Mouse (Mus musculus) liver, embryonic 13.5 days (tissue): ENCODE results near the gene Dock9. TPM values are rescaled to one million over a fixed set of nuclear protein-coding genes. Genes with fewer than 3 reads are reported as not detected.

Experiments used
- ATAC-seq: fragments of 200-750 bp; cut with Nextera tagmentation; 2 replicates; pipeline ENCODE4 v1.8.0; 2017; ENCODE audit warnings: low read depth, mild to moderate bottlenecking, moderate number of reproducible peaks, moderate library complexity
- DNase-seq: peaks from one replicate; pipeline ENCODE4 v3.0.0; 2022
- H3K27ac ChIP-seq: fragments of 300-500 bp; sonication (generic); 2 replicates; pipeline ENCODE4 v1.5.1; 2015; ENCODE audit warnings: moderate library complexity, mild to moderate bottlenecking, inconsistent platforms
- H3K27me3 ChIP-seq: fragments of 300-500 bp; sonication (generic); 2 replicates; pipeline ENCODE4 v1.6.1; 2015; ENCODE audit warnings: mild to moderate bottlenecking, inconsistent platforms
- H3K36me3 ChIP-seq: fragments of 300-500 bp; sonication (generic); 2 replicates; pipeline ENCODE4 v1.6.1; 2015; ENCODE audit warnings: mild to moderate bottlenecking, inconsistent platforms
- H3K4me1 ChIP-seq: fragments of 300-500 bp; sonication (generic); replicated peaks from 2 replicates; pipeline ENCODE4 v1.6.1; 2015; ENCODE audit warnings: inconsistent platforms
- H3K4me2 ChIP-seq: fragments of 300-500 bp; sonication (generic); 2 replicates; pipeline ENCODE4 v1.6.1; 2015; ENCODE audit warnings: inconsistent platforms, mild to moderate bottlenecking, moderate library complexity
- H3K4me3 ChIP-seq: fragments of 300-500 bp; sonication (generic); replicated peaks from 2 replicates; pipeline ENCODE4 v1.5.1; 2015; ENCODE audit warnings: mild to moderate bottlenecking, inconsistent platforms
- H3K9ac ChIP-seq: fragments of 300-500 bp; sonication (generic); 2 replicates; pipeline ENCODE4 v1.6.1; 2015; ENCODE audit warnings: mild to moderate bottlenecking, inconsistent platforms
- H3K9me3 ChIP-seq: fragments of 300-500 bp; sonication (generic); replicated peaks from 2 replicates; pipeline ENCODE4 v1.6.1; 2016; ENCODE audit warnings: inconsistent platforms
- WGBS: fragments of 180-500 bp; shearing (Covaris S2); methylation state at CpG from one replicate; pipeline ENCODE4 v1.1.7; 2015; ENCODE audit not compliant: insufficient replicate concordance; 5-methylcytosine and 5-hydroxymethylcytosine counted together
- polyA plus RNA-seq: library from polyadenylated mRNA; unstranded; fragments of >200 nt; fragmentation: Nextera tagmentation; extraction: Ambion mirVana; gene quantifications from 2 replicates; pipeline ENCODE4 v1.2.1, GENCODE M21; 2015

Gene Dock9
- polyA plus RNA-seq, 1 experiment from 2014 or later: 0.99 TPM

GRCm38 (mm10) chr14:121614461-121615170 is 183.0 kb downstream of the Dock9 start:
- Histone ChIP-seq H3K36me3 (no peaks in the 10 kb centered on the region), H3K9ac (no peak overlapping the region), H3K4me2 (no peak overlapping the region), H3K27me3 (no peaks in the 10 kb centered on the region), H3K4me3 (no peak overlapping the region), H3K27ac (no peak overlapping the region), H3K4me1 (no peaks in the 10 kb centered on the region), H3K9me3 (no peaks in the 10 kb centered on the region)
- WGBS: 57% methylated on average over 6 of the region's 6 CpGs
- DNase-seq: no peak
- no peak for ATAC-seq

DNA sequence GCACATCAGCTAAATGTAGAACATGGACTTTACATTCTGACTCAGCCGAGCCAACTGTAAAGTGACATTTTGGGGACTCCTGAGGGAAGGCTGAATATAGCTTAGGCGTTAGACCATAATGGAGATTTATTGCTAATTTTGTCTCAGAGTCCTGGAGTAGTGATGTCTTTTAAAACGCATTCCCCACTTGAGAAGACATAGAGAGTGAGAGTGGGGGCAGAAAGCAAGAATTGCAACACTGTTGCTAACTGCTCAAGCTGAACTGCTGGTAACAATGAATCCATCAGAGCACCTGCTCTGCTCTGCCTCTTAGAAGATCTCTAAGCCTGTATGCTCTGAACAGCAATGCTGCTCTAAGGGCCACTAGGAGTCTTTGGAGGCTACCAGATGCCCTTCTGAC is 184.1 kb downstream of the Dock9 start:
- no peak for DNase-seq
- WGBS: 63% methylated on average over 3 of the region's 3 CpGs
- Histone ChIP-seq H3K9ac (no peak overlapping the region), H3K4me2 (no peak overlapping the region), H3K9me3 (no peaks in the 10 kb centered on the region), H3K36me3 (no peaks in the 10 kb centered on the region), H3K27me3 (no peaks in the 10 kb centered on the region), H3K4me3 (no peak overlapping the region), H3K27ac (no peak overlapping the region), H3K4me1 (no peaks in the 10 kb centered on the region)
- no peak for ATAC-seq

- WGBS: 67% methylated on average over 4 of the region's 4 CpGs
- H3K27ac ChIP-seq: no peak overlapping the region
- H3K4me3 ChIP-seq: no peak overlapping the region
- H3K36me3 ChIP-seq: no peaks in the 10 kb centered on the region
- no peak overlapping the region for H3K4me2 ChIP-seq
- H3K27me3 ChIP-seq: no peaks in the 10 kb centered on the region
- no peak overlapping the region for H3K9ac ChIP-seq
- no peak for ATAC-seq
- no peak for DNase-seq
- H3K4me1 ChIP-seq: no peaks in the 10 kb centered on the region
- no peaks in the 10 kb centered on the region for H3K9me3 ChIP-seq
These were observed 184.7 kb downstream of the Dock9 start for GRCm38 (mm10) chr14:121612926-121613325.

- no peaks in the 10 kb centered on the region for H3K36me3 ChIP-seq
- no peak overlapping the region for H3K9ac ChIP-seq
- no peak overlapping the region for H3K27ac ChIP-seq
- no peak for DNase-seq
- 37% methylated on average over 4 of the region's 4 CpGs for WGBS
- no peak overlapping the region for H3K4me3 ChIP-seq
- H3K4me2 ChIP-seq: no peak overlapping the region
- no peaks in the 10 kb centered on the region for H3K9me3 ChIP-seq
- H3K27me3 ChIP-seq: no peaks in the 10 kb centered on the region
- no peak for ATAC-seq
- H3K4me1 ChIP-seq: no peaks in the 10 kb centered on the region
These were observed 186.1 kb downstream of the Dock9 start for GRCm38 (mm10) chr14:121611533-121611932.

DNA sequence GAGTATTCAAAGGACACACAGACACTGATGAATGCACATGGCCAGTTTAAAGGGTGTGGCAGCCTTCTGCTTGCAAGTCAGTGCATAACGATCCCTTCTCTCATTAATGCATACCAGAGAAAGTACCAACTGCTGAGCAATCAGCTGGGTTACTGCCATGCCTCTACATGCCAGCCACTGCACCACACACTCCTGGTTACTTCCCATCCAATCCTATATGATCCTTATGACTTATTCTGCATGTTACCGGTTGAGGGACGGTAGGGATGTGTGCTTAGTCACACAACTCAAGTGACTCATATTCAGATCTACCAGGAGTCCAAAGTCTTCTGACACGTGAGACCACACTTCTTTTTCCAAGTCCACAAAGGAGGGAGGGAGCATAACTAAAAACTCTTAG is 186.5 kb downstream of the Dock9 start:
- no peak for DNase-seq
- H3K27me3 ChIP-seq: no peaks in the 10 kb centered on the region
- H3K4me2 ChIP-seq: no peak overlapping the region
- H3K9ac ChIP-seq: no peak overlapping the region
- H3K4me1 ChIP-seq: no peaks in the 10 kb centered on the region
- no peak for ATAC-seq
- no peaks in the 10 kb centered on the region for H3K9me3 ChIP-seq
- H3K36me3 ChIP-seq: no peaks in the 10 kb centered on the region
- no peak overlapping the region for H3K27ac ChIP-seq
- 67% methylated on average over 4 of the region's 4 CpGs for WGBS
- no peak overlapping the region for H3K4me3 ChIP-seq

GRCm38 (mm10) chr14:121608522-121608921 is 189.1 kb downstream of the Dock9 start:
- ATAC-seq (no peak), DNase-seq (no peak)
- H3K27ac ChIP-seq: no peak overlapping the region

GRCm38 (mm10) chr14:121606433-121606832 is 191.2 kb downstream of the Dock9 start:
- H3K36me3 ChIP-seq: no peaks in the 10 kb centered on the region
- no peak overlapping the region for H3K9ac ChIP-seq
- no peak overlapping the region for H3K4me3 ChIP-seq
- H3K4me1 ChIP-seq: no peaks in the 10 kb centered on the region
- ATAC-seq (no peak), DNase-seq (no peak)
- H3K27me3 ChIP-seq: no peaks in the 10 kb centered on the region
- no peak overlapping the region for H3K27ac ChIP-seq
- H3K4me2 ChIP-seq: no peak overlapping the region
- H3K9me3 ChIP-seq: no peaks in the 10 kb centered on the region
- WGBS: 62% methylated on average over 7 of the region's 7 CpGs

More at GRCm38 (mm10) chr14:121608522-121608921, 189.1 kb downstream of the Dock9 start:
- Histone ChIP-seq H3K4me3 (no peak overlapping the region), H3K4me2 (no peak overlapping the region), H3K9ac (no peak overlapping the region), H3K36me3 (no peaks in the 10 kb centered on the region), H3K9me3 (no peaks in the 10 kb centered on the region), H3K27me3 (no peaks in the 10 kb centered on the region), H3K4me1 (no peaks in the 10 kb centered on the region)
- WGBS: 39% methylated on average over 5 of the region's 5 CpGs

- no peaks in the 10 kb centered on the region for H3K27me3 ChIP-seq
- no peaks in the 10 kb centered on the region for H3K36me3 ChIP-seq
- no peak overlapping the region for H3K27ac ChIP-seq
- DNase-seq: no peak
- H3K4me3 ChIP-seq: no peak overlapping the region
- 69% methylated on average over 7 of the region's 7 CpGs for WGBS
- H3K9me3 ChIP-seq: no peaks in the 10 kb centered on the region
- no peak overlapping the region for H3K4me2 ChIP-seq
- no peak overlapping the region for H3K9ac ChIP-seq
- no peak for ATAC-seq
- no peaks in the 10 kb centered on the region for H3K4me1 ChIP-seq
These were observed 192.4 kb downstream of the Dock9 start for GRCm38 (mm10) chr14:121605260-121605659.

GRCm38 (mm10) chr14:121604565-121604964 is 193.1 kb downstream of the Dock9 start:
- H3K4me2 ChIP-seq: no peak overlapping the region
- H3K27me3 ChIP-seq: no peaks in the 10 kb centered on the region
- H3K9ac ChIP-seq: no peak overlapping the region
- ATAC-seq (no peak), DNase-seq (no peak)
- no peaks in the 10 kb centered on the region for H3K4me1 ChIP-seq
- H3K36me3 ChIP-seq: no peaks in the 10 kb centered on the region
- 70% methylated on average over 4 of the region's 4 CpGs for WGBS
- H3K9me3 ChIP-seq: no peaks in the 10 kb centered on the region
- H3K27ac ChIP-seq: no peak overlapping the region
- H3K4me3 ChIP-seq: no peak overlapping the region

DNA sequence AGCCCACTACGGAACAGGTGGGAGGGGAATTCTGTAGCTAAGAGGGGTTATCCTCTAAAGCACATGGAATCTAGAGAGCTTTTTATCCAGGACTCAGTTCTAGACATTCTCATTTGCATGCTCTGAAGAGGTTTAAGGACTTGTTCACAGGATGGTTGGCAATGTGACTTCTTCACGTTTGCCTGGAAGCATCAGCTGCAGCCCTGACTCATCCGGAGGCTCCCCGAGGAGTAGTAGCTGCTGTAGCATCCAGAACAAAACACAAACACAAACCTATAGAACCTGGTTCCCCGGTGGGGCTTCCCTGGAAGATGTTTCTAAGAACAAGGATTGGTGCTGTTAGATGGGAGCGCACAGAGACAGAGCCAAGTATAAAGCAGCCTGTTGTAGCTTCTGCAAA is 195.0 kb downstream of the Dock9 start:
- ATAC-seq (no peak), DNase-seq (no peak)
- no peaks in the 10 kb centered on the region for H3K4me1 ChIP-seq
- H3K4me3 ChIP-seq: no peak overlapping the region
- no peak overlapping the region for H3K27ac ChIP-seq
- H3K4me2 ChIP-seq: no peak overlapping the region
- no peak overlapping the region for H3K9ac ChIP-seq
- 75% methylated on average over 6 of the region's 6 CpGs for whole genome bisulfite sequencing
- no peaks in the 10 kb centered on the region for H3K9me3 ChIP-seq
- no peaks in the 10 kb centered on the region for H3K27me3 ChIP-seq
- no peaks in the 10 kb centered on the region for H3K36me3 ChIP-seq

- Histone ChIP-seq H3K27ac (no peak overlapping the region), H3K4me1 (no peaks in the 10 kb centered on the region), H3K9me3 (no peaks in the 10 kb centered on the region), H3K4me2 (no peak overlapping the region), H3K4me3 (no peak overlapping the region), H3K9ac (no peak overlapping the region), H3K27me3 (no peaks in the 10 kb centered on the region), H3K36me3 (no peaks in the 10 kb centered on the region)
- ATAC-seq (no peak), DNase-seq (no peak)
- WGBS: 68% methylated on average over 4 of the region's 4 CpGs
These were observed 197.1 kb downstream of the Dock9 start for GRCm38 (mm10) chr14:121600538-121600937.

GRCm38 (mm10) chr14:121597073-121597472 is 200.6 kb downstream of the Dock9 start:
- Histone ChIP-seq H3K27ac (no peak overlapping the region), H3K36me3 (no peaks in the 10 kb centered on the region), H3K9me3 (no peaks in the 10 kb centered on the region), H3K27me3 (no peaks in the 10 kb centered on the region), H3K4me1 (no peaks in the 10 kb centered on the region), H3K9ac (no peak overlapping the region), H3K4me3 (no peak overlapping the region), H3K4me2 (no peak overlapping the region)
- WGBS: 70% methylated on average over 6 of the region's 6 CpGs
- no peak for DNase-seq
- no peak for ATAC-seq
